Comparison of ENCODE assay signal across 9 mouse cellular contexts in the genomic region with DNA sequence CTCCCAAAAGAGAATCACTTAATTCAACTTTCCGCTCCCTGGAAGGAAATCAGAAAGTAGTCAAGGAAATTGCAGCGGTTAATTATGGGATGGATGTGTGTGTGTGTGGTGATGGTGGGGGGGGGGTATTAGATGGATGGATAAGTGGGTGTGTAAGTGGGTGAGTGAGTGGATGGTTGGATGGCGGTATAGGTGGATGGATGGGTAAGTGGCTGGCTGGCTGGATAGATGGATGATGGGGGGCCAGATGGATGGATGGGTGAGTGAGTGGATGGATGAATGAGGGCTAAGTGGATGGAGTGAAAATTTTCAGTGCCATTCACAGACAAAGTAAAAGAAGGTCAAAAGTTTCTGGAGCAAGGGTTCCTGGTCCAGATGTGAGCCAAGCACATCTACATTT. TPM values are rescaled to one million over a fixed set of nuclear protein-coding genes. Genes with fewer than 3 reads are reported as not detected.
DNase-seq lines count a peak whose midpoint lies in the region; ATAC-seq and TF ChIP-seq lines count a peak whose summit lies in the region.
"Had no signal": no experiment of that assay in that cellular context is flagged by ENCODE, and none has a peak within 500 bp of the region (broad histone marks: within the 10 kb centered on the region; RNA-seq: fewer than 3 reads in every experiment).

No protein-coding gene starts in this region.

- 0 out of 2 replicates have a peak, but pooled peaks cover 3% of the 10 kb centered on the region for H3K36me3 ChIP-seq in embryonic facial prominence, embryonic 13.5 days
- H3K36me3 ChIP-seq in intestine, embryonic 14.5 days (ENCODE audit: control insufficient read depth, insufficient read depth, low read length), result no peaks in the 10 kb centered on the region
- no peaks in the 10 kb centered on the region for H3K36me3 ChIP-seq in midbrain, postnatal 0 days (ENCODE audit: insufficient read depth, low read length)

- H3K9me3 ChIP-seq in embryonic facial prominence, embryonic 13.5 days, result no peaks in the 10 kb centered on the region
- H3K9me3 ChIP-seq in intestine, embryonic 14.5 days (ENCODE audit: control insufficient read depth, low read length), result no peaks in the 10 kb centered on the region
- H3K9me3 ChIP-seq in midbrain, postnatal 0 days (ENCODE audit: low read length), result no peaks in the 10 kb centered on the region

- H3K4me1 ChIP-seq in embryonic facial prominence, embryonic 13.5 days, result peaks cover 72% of the 10 kb centered on the region
- H3K4me1 ChIP-seq in intestine, embryonic 14.5 days (replicated peaks; ENCODE audit: control insufficient read depth, insufficient read depth, low read length), result peaks cover 21% of the 10 kb centered on the region
- peaks cover 6% of the 10 kb centered on the region; the same call in 1 of the 2 replicates for H3K4me1 ChIP-seq in midbrain, postnatal 0 days (ENCODE audit: insufficient read depth, low read length)

- H3K27me3 ChIP-seq in embryonic facial prominence, embryonic 13.5 days, result no peaks in the 10 kb centered on the region
- no peaks in the 10 kb centered on the region for H3K27me3 ChIP-seq in intestine, embryonic 14.5 days (replicated peaks; ENCODE audit: control insufficient read depth, insufficient read depth, low read length)
- H3K27me3 ChIP-seq in midbrain, postnatal 0 days (ENCODE audit: insufficient read depth, low read length), result 0 out of 2 replicates have a peak, but pooled peaks cover 2% of the 10 kb centered on the region

- peak overlapping the region; percentile 89 for H3K27ac ChIP-seq in layer of hippocampus, adult 2 months
- peak overlapping the region; percentile 87; the same call in 1 of the 2 replicates for H3K27ac ChIP-seq in embryonic facial prominence, embryonic 13.5 days
- H3K27ac ChIP-seq in intestine, embryonic 14.5 days (ENCODE audit: low read depth), result peak overlapping the region; percentile 44; the same call in 1 of the 2 replicates
- no peak overlapping the region for H3K27ac ChIP-seq in midbrain, postnatal 0 days (ENCODE audit: low read depth, low read length)

- 43% methylated on average over 3 of the region's 3 CpGs for WGBS in embryonic facial prominence, embryonic 13.5 days
- 50% methylated on average over 3 of the region's 3 CpGs for WGBS in intestine, embryonic 14.5 days
- 50% methylated on average over 3 of the region's 3 CpGs for WGBS in midbrain, postnatal 0 days

- no peak for ATAC-seq in embryonic facial prominence, embryonic 13.5 days (ENCODE audit: insufficient number of reproducible peaks, insufficient read depth, low FRiP score, low TSS enrichment, low read depth)
- ATAC-seq in intestine, embryonic 14.5 days (replicated peaks; ENCODE audit: low FRiP score, low TSS enrichment, low read depth), result no peak
- no peak for ATAC-seq in midbrain, postnatal 0 days (ENCODE audit: low FRiP score)

- TF ChIP-seq CTCF in layer of hippocampus, adult 2 months (conservative IDR thresholded peaks at IDR 0.05), result no peak
- TF ChIP-seq CTCF in midbrain, postnatal 0 days (IDR thresholded peaks at IDR 0.05), result no peak

- DNase-seq in layer of hippocampus, adult 2 months (ENCODE audit: low spot score in 2 of 2), result no peak
- DNase-seq in layer of hippocampus, postnatal 36 days, result no peak
- DNase-seq in intestine, embryonic 14.5 days (ENCODE audit: low spot score), result no peak
- DNase-seq in midbrain, postnatal 0 days (ENCODE audit: low spot score), result no peak
- no peak for DNase-seq in frontal cortex, postnatal 14 days (ENCODE audit: low spot score in 2 of 2)
- DNase-seq in spleen, adult 12 weeks (ENCODE audit: low spot score), result no peak
- no peak for DNase-seq in right cerebral cortex, adult 18-20 months

- peak overlapping the region; percentile 78 for H3K4me2 ChIP-seq in embryonic facial prominence, embryonic 13.5 days
- peak overlapping the region; percentile 54 for H3K4me2 ChIP-seq in intestine, embryonic 14.5 days (ENCODE audit: low read length)
- peak overlapping the region; percentile 94 for H3K4me2 ChIP-seq in midbrain, postnatal 0 days (ENCODE audit: low read depth, low read length, poor library complexity, severe bottlenecking)

- H3K4me3 ChIP-seq in layer of hippocampus, adult 2 months, result peak overlapping the region; percentile 82
- H3K4me3 ChIP-seq in embryonic facial prominence, embryonic 13.5 days, result peak overlapping the region; percentile 82
- peak overlapping the region; percentile 61 for H3K4me3 ChIP-seq in intestine, embryonic 14.5 days (ENCODE audit: low read depth, low read length)
- H3K4me3 ChIP-seq in midbrain, postnatal 0 days (ENCODE audit: low read depth, low read length), result peak overlapping the region; percentile 50

- H3K9ac ChIP-seq in embryonic facial prominence, embryonic 13.5 days, result peak overlapping the region; percentile 89
- H3K9ac ChIP-seq in intestine, embryonic 14.5 days (ENCODE audit: low read length), result peak overlapping the region; percentile 58
- H3K9ac ChIP-seq in midbrain, postnatal 0 days (replicated peaks; ENCODE audit: low read length, poor library complexity, severe bottlenecking), result 0 out of 2 replicates have a peak overlapping the region, but pooled peaks have one; percentile 37

RNA-seq across cellular contexts. Expression of gene Plod1, which starts 0.5 kb away (rescaled TPM):
- total RNA-seq in layer of hippocampus, adult 2 months (2021), result 10 to 100 TPM; 16.4 to 21.5 TPM
- 10 to 100 TPM; 21.3 to 25.1 TPM for total RNA-seq in layer of hippocampus, postnatal 36 days (2021)
- 68.6 and 76.3 TPM in 2 replicates for polyA plus RNA-seq in embryonic facial prominence, embryonic 13.5 days (2015; fragmentation: Nextera tagmentation; extraction: Ambion mirVana)
- polyA plus RNA-seq in intestine, embryonic 14.5 days (2014; fragmentation: Nextera tagmentation; extraction: Ambion mirVana), result 40.9 and 44.1 TPM in 2 replicates
- total RNA-seq in midbrain, postnatal 0 days (2014; rRNA removed), result 25.1 and 26.1 TPM in 2 replicates
- 20.0 and 20.2 TPM in 2 replicates for polyA plus RNA-seq in midbrain, postnatal 0 days (2015; fragmentation: Nextera tagmentation; extraction: Ambion mirVana)

RNA-seq across cellular contexts. Expression of gene 2510039O18Rik, which starts 3.7 kb away (rescaled TPM):
- total RNA-seq in layer of hippocampus, adult 2 months (2021), result 10 to 100 TPM; 27.0 to 27.9 TPM
- 10 to 100 TPM; 27.4 to 30.0 TPM for total RNA-seq in layer of hippocampus, postnatal 36 days (2021)
- polyA plus RNA-seq in embryonic facial prominence, embryonic 13.5 days (2015; fragmentation: Nextera tagmentation; extraction: Ambion mirVana), result 14.3 and 17.7 TPM in 2 replicates
- 19.9 and 21.3 TPM in 2 replicates for polyA plus RNA-seq in intestine, embryonic 14.5 days (2014; fragmentation: Nextera tagmentation; extraction: Ambion mirVana)
- 56.8 and 68.3 TPM in 2 replicates for total RNA-seq in midbrain, postnatal 0 days (2014; rRNA removed)
- 10.6 and 12.3 TPM in 2 replicates for polyA plus RNA-seq in midbrain, postnatal 0 days (2015; fragmentation: Nextera tagmentation; extraction: Ambion mirVana)

RNA-seq across cellular contexts. Expression of gene Mfn2, which starts 32.5 kb away (rescaled TPM):
- 100 to 1,000 TPM; 198 to 200 TPM for total RNA-seq in layer of hippocampus, adult 2 months (2021)
- 100 to 1,000 TPM; 174 to 194 TPM for total RNA-seq in layer of hippocampus, postnatal 36 days (2021)
- 34.3 and 34.6 TPM in 2 replicates for polyA plus RNA-seq in embryonic facial prominence, embryonic 13.5 days (2015; fragmentation: Nextera tagmentation; extraction: Ambion mirVana)
- polyA plus RNA-seq in intestine, embryonic 14.5 days (2014; fragmentation: Nextera tagmentation; extraction: Ambion mirVana), result 31.6 and 33.3 TPM in 2 replicates
- 92.3 and 97.7 TPM in 2 replicates for total RNA-seq in midbrain, postnatal 0 days (2014; rRNA removed)
- polyA plus RNA-seq in midbrain, postnatal 0 days (2015; fragmentation: Nextera tagmentation; extraction: Ambion mirVana), result 96.9 and 99.0 TPM in 2 replicates

RNA-seq across cellular contexts. Expression of gene Nppb, which starts 48.6 kb away (rescaled TPM):
- not detected for total RNA-seq in layer of hippocampus, adult 2 months (2021)
- not detected for total RNA-seq in layer of hippocampus, postnatal 36 days (2021)
- 0.28 and 0.95 TPM in 2 replicates for polyA plus RNA-seq in embryonic facial prominence, embryonic 13.5 days (2015; fragmentation: Nextera tagmentation; extraction: Ambion mirVana)
- 0.40 TPM in 1 of 2 replicates, not detected in the other for polyA plus RNA-seq in intestine, embryonic 14.5 days (2014; fragmentation: Nextera tagmentation; extraction: Ambion mirVana)
- not detected in 2 replicates for total RNA-seq in midbrain, postnatal 0 days (2014; rRNA removed)
- polyA plus RNA-seq in midbrain, postnatal 0 days (2015; fragmentation: Nextera tagmentation; extraction: Ambion mirVana), result 0.29 TPM in 1 of 2 replicates, not detected in the other
- total RNA-seq: gastrocnemius, adult 18-20 months had no signal

Comparison
In these comparisons a context has a peak if more than half of its experiments do, and no peak if none do; other contexts are left out.
1. H3K9ac ChIP-seq: peak in every context shown above with its lines; median percentile 89 in embryonic facial prominence, embryonic 13.5 days; 58 in intestine, embryonic 14.5 days; 37 in midbrain, postnatal 0 days.